Mouse (Mus musculus) lung, embryonic 14.5 days (tissue): ENCODE results near the gene Grm4. TPM values are rescaled to one million over a fixed set of nuclear protein-coding genes. Genes with fewer than 3 reads are reported as not detected.

Experiments used
- ATAC-seq: fragments of 200-750 bp; cut with Nextera tagmentation; 2 replicates; pipeline ENCODE4 v1.8.0; 2017; ENCODE audit warnings: mild to moderate bottlenecking, moderate TSS enrichment, moderate library complexity; ENCODE audit not compliant: insufficient read depth
- DNase-seq: peaks from one replicate; pipeline ENCODE4 v3.0.0-alpha.2; 2015
- H3K27ac ChIP-seq: fragments of 300-500 bp; sonication (generic); 2 replicates; pipeline ENCODE4 v1.5.1; 2014; ENCODE audit warnings: low read depth, mild to moderate bottlenecking, moderate library complexity
- H3K27me3 ChIP-seq: fragments of 300-500 bp; sonication (generic); 2 replicates; pipeline ENCODE4 v1.6.1; 2014; ENCODE audit warnings: low read length, control low read depth; ENCODE audit not compliant: insufficient read depth
- H3K36me3 ChIP-seq: fragments of 300-500 bp; sonication (generic); 2 replicates; pipeline ENCODE4 v1.6.1; 2014; ENCODE audit warnings: control low read depth; ENCODE audit not compliant: insufficient read depth
- H3K4me1 ChIP-seq: fragments of 300-500 bp; sonication (generic); 2 replicates; pipeline ENCODE4 v1.6.1; 2014; ENCODE audit warnings: antibody characterized with exemption, control low read depth; ENCODE audit not compliant: insufficient read depth
- H3K4me2 ChIP-seq: fragments of 300-500 bp; sonication (generic); 2 replicates; pipeline ENCODE4 v1.6.1; 2014; ENCODE audit warnings: mild to moderate bottlenecking
- H3K4me3 ChIP-seq: fragments of 300-500 bp; sonication (generic); 2 replicates; pipeline ENCODE4 v1.5.1; 2014; ENCODE audit warnings: low read depth, low read length
- H3K9ac ChIP-seq: fragments of 300-500 bp; sonication (generic); 2 replicates; pipeline ENCODE4 v1.6.1; 2014
- H3K9me3 ChIP-seq: fragments of 300-500 bp; sonication (generic); 2 replicates; pipeline ENCODE4 v1.6.1; 2016; ENCODE audit warnings: low read depth, low read length, control low read depth
- CTCF ChIP-seq: IDR thresholded peaks from 2 replicates; pipeline ENCODE4 v1.5.1; 2016; ENCODE audit warnings: antibody characterized with exemption, low read depth
- WGBS: fragments of 180-500 bp; shearing (Covaris S2); extraction: QIAGEN DNeasy Blood & Tissue Kit; methylation state at CpG from one replicate; pipeline ENCODE4 v1.1.7; 2014; 5-methylcytosine and 5-hydroxymethylcytosine counted together
- polyA plus RNA-seq: library from polyadenylated mRNA; unstranded; fragments of >200 nt; fragmentation: Nextera tagmentation; extraction: Ambion mirVana; gene quantifications from 2 replicates; pipeline ENCODE4 v1.2.1, GENCODE M21; 2014

The Grm4 gene
- polyA plus RNA-seq, 1 experiment from 2014 or later, result 0.05 TPM

DNA sequence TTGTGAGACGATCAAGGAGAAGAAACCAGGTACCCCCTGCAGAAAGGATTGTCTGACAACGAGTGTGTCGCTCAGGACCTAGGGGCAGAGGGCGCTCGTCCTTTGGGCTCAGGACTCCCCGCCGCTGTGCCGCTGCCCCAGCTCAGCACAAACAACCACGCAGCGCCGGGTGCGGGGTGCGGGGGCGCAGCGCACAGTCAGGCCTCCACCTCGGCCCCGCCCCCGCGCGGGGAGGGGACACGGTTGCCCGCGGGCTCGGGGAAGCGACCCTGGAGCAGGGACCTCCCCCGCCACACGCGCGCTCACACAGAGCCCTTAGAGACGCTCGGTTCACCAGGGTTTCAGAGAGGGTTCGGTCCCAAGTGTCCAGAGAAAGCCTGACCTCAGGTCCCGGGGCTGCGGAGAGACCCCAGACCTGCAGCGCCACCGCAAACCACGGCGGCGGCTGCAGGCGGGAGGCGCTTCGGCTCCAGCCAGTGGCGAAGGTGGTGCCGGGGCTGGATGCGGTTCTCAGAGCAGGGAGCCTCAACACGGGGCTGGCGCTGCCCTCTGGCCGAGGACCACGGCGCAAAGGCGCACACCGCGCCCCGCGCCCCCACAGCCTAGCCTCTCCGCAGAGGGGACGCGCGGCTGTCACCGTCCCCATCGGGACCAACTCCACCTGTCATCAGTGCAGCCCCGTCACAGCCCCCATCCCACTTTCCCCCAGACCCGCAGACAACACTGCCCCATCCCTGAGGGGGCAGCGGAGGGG lies 9.2 kb downstream of the Grm4 start:
- no peak for TF ChIP-seq CTCF
- ATAC-seq (no peak), DNase-seq (no peak)
- peak overlapping the region; percentile 34; the same call in 1 of the 2 replicates for H3K9ac ChIP-seq
- peak overlapping the region; percentile 58 for H3K4me3 ChIP-seq
- WGBS, result under 1% methylated on average over 59 of the region's 64 CpGs
- no peak overlapping the region for H3K27ac ChIP-seq
- H3K4me1 ChIP-seq, result no peaks in the 10 kb centered on the region
- H3K36me3 ChIP-seq, result no peaks in the 10 kb centered on the region
- peak overlapping the region; percentile 96 for H3K4me2 ChIP-seq
- peaks cover 81% of the 10 kb centered on the region for H3K27me3 ChIP-seq
- H3K9me3 ChIP-seq, result no peaks in the 10 kb centered on the region

- Histone ChIP-seq H3K9me3 (no peaks in the 10 kb centered on the region), H3K27ac (no peak overlapping the region), H3K4me1 (no peaks in the 10 kb centered on the region), H3K4me3 (no peak overlapping the region), H3K27me3 (peaks cover 82% of the 10 kb centered on the region), H3K36me3 (no peaks in the 10 kb centered on the region), H3K9ac (no peak overlapping the region), H3K4me2 (no peak overlapping the region)
- TF ChIP-seq CTCF, result no peak
- DNase-seq (no peak), ATAC-seq (no peak)
- 88% methylated on average over 7 of the region's 7 CpGs for WGBS
Measured at GRCm38 (mm10) chr17:27511125-27511735, 10.0 kb downstream of the Grm4 start.

- ATAC-seq (no peak), DNase-seq (no peak)
- Histone ChIP-seq H3K4me3 (no peak overlapping the region), H3K9me3 (no peaks in the 10 kb centered on the region), H3K4me1 (no peaks in the 10 kb centered on the region), H3K4me2 (no peak overlapping the region), H3K36me3 (no peaks in the 10 kb centered on the region), H3K9ac (no peak overlapping the region), H3K27ac (no peak overlapping the region), H3K27me3 (peaks cover 76% of the 10 kb centered on the region)
- WGBS, result 49% methylated on average over 9 of the region's 9 CpGs
- no peak for TF ChIP-seq CTCF
Measured at GRCm38 (mm10) chr17:27510258-27511124, 10.7 kb downstream of the Grm4 start.

GRCm38 (mm10) chr17:27509056-27509455 lies 12.1 kb downstream of the Grm4 start:
- ATAC-seq, result no peak
- no peak overlapping the region for H3K9ac ChIP-seq
- H3K9me3 ChIP-seq, result no peaks in the 10 kb centered on the region
- no peak for TF ChIP-seq CTCF
- H3K4me1 ChIP-seq, result no peaks in the 10 kb centered on the region
- WGBS, result 67% methylated on average over 5 of the region's 5 CpGs
- H3K4me2 ChIP-seq, result no peak overlapping the region
- no peak for DNase-seq
- no peak overlapping the region for H3K4me3 ChIP-seq
- H3K36me3 ChIP-seq, result no peaks in the 10 kb centered on the region
- H3K27me3 ChIP-seq, result peaks cover 64% of the 10 kb centered on the region
- H3K27ac ChIP-seq, result no peak overlapping the region

DNA sequence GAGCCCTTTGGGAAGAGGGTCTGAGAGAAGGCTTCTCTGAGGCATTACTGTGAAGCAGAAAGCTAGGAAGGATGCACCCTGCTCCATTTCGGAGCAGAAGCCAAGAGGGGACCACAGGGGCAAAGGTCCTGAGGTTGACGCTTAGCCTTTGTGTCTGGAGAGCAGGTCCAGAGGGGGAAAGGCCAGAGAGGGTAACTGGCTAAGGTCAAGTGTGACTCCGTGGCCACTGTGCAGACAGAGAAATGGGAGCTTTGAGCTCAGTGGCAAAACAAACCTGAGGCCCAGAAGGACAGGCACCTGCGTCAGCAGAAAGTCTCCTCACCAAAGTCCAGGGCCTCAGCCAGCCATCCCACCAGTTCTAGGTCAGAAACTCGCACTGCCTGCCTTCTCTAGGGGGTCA lies 12.7 kb downstream of the Grm4 start:
- no peaks in the 10 kb centered on the region for H3K4me1 ChIP-seq
- ATAC-seq (no peak), DNase-seq (no peak)
- no peak overlapping the region for H3K4me3 ChIP-seq
- no peaks in the 10 kb centered on the region for H3K36me3 ChIP-seq
- H3K9ac ChIP-seq, result no peak overlapping the region
- TF ChIP-seq CTCF, result no peak
- H3K4me2 ChIP-seq, result no peak overlapping the region
- H3K27ac ChIP-seq, result no peak overlapping the region
- H3K27me3 ChIP-seq, result peaks cover 61% of the 10 kb centered on the region
- no peaks in the 10 kb centered on the region for H3K9me3 ChIP-seq
- WGBS, result 53% methylated on average over 5 of the region's 5 CpGs

GRCm38 (mm10) chr17:27508002-27508401 lies 13.2 kb downstream of the Grm4 start:
- WGBS, result 59% methylated on average over 12 of the region's 12 CpGs
- peaks cover 58% of the 10 kb centered on the region for H3K27me3 ChIP-seq

DNA sequence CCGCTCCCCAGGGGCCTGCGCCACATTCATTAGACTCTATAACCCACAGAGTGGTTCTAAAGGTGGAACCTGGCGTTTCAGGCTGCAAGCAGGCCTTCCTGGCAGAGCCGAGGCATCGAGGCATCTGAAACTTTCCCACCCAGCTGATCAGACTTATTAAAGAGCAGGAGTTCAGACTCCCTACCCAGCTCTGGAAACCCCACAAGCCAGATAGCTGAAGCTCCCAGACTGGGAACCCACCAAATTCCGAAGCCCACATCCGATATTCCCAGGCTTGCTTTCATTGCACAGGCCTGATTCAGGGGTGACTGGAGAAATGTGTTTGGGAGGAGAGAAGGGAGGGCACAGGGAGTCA lies 13.6 kb downstream of the Grm4 start:
- H3K36me3 ChIP-seq, result no peaks in the 10 kb centered on the region
- H3K4me1 ChIP-seq, result no peaks in the 10 kb centered on the region
- WGBS, result 84% methylated on average over 7 of the region's 7 CpGs
- no peak for ATAC-seq
- no peaks in the 10 kb centered on the region for H3K9me3 ChIP-seq
- TF ChIP-seq CTCF, result no peak
- H3K9ac ChIP-seq, result no peak overlapping the region
- no peak for DNase-seq
- no peak overlapping the region for H3K4me3 ChIP-seq
- no peak overlapping the region for H3K27ac ChIP-seq
- H3K27me3 ChIP-seq, result peaks cover 57% of the 10 kb centered on the region
- H3K4me2 ChIP-seq, result no peak overlapping the region

More at GRCm38 (mm10) chr17:27508002-27508401, 13.2 kb downstream of the Grm4 start:
- DNase-seq (no peak), ATAC-seq (no peak)
- Histone ChIP-seq H3K4me3 (no peak overlapping the region), H3K36me3 (no peaks in the 10 kb centered on the region), H3K4me2 (no peak overlapping the region), H3K27ac (no peak overlapping the region), H3K4me1 (no peaks in the 10 kb centered on the region), H3K9me3 (no peaks in the 10 kb centered on the region), H3K9ac (no peak overlapping the region)
- TF ChIP-seq CTCF, result no peak
